Mouse (Mus musculus) liver, embryonic 13.5 days (tissue): ENCODE measurements at regions not wholly inside any gene's neighbourhood (a gene's known extent, or its start where the extent isn't known, plus 50 kb on each side); places are given as distances from the start of the nearest gene placed in this dataset.

Experiments used
- ATAC-seq: fragments of 200-750 bp; cut with Nextera tagmentation; 2 replicates; pipeline ENCODE4 v1.8.0; 2017; ENCODE audit warnings: low read depth, mild to moderate bottlenecking, moderate number of reproducible peaks, moderate library complexity
- DNase-seq: peaks from one replicate; pipeline ENCODE4 v3.0.0; 2022
- H3K27ac ChIP-seq: fragments of 300-500 bp; sonication (generic); 2 replicates; pipeline ENCODE4 v1.5.1; 2015; ENCODE audit warnings: moderate library complexity, mild to moderate bottlenecking, inconsistent platforms
- H3K27me3 ChIP-seq: fragments of 300-500 bp; sonication (generic); 2 replicates; pipeline ENCODE4 v1.6.1; 2015; ENCODE audit warnings: mild to moderate bottlenecking, inconsistent platforms
- H3K36me3 ChIP-seq: fragments of 300-500 bp; sonication (generic); 2 replicates; pipeline ENCODE4 v1.6.1; 2015; ENCODE audit warnings: mild to moderate bottlenecking, inconsistent platforms
- H3K4me1 ChIP-seq: fragments of 300-500 bp; sonication (generic); replicated peaks from 2 replicates; pipeline ENCODE4 v1.6.1; 2015; ENCODE audit warnings: inconsistent platforms
- H3K4me2 ChIP-seq: fragments of 300-500 bp; sonication (generic); 2 replicates; pipeline ENCODE4 v1.6.1; 2015; ENCODE audit warnings: inconsistent platforms, mild to moderate bottlenecking, moderate library complexity
- H3K4me3 ChIP-seq: fragments of 300-500 bp; sonication (generic); replicated peaks from 2 replicates; pipeline ENCODE4 v1.5.1; 2015; ENCODE audit warnings: mild to moderate bottlenecking, inconsistent platforms
- H3K9ac ChIP-seq: fragments of 300-500 bp; sonication (generic); 2 replicates; pipeline ENCODE4 v1.6.1; 2015; ENCODE audit warnings: mild to moderate bottlenecking, inconsistent platforms
- H3K9me3 ChIP-seq: fragments of 300-500 bp; sonication (generic); replicated peaks from 2 replicates; pipeline ENCODE4 v1.6.1; 2016; ENCODE audit warnings: inconsistent platforms
- WGBS: fragments of 180-500 bp; shearing (Covaris S2); methylation state at CpG from one replicate; pipeline ENCODE4 v1.1.7; 2015; ENCODE audit not compliant: insufficient replicate concordance; 5-methylcytosine and 5-hydroxymethylcytosine counted together

DNA sequence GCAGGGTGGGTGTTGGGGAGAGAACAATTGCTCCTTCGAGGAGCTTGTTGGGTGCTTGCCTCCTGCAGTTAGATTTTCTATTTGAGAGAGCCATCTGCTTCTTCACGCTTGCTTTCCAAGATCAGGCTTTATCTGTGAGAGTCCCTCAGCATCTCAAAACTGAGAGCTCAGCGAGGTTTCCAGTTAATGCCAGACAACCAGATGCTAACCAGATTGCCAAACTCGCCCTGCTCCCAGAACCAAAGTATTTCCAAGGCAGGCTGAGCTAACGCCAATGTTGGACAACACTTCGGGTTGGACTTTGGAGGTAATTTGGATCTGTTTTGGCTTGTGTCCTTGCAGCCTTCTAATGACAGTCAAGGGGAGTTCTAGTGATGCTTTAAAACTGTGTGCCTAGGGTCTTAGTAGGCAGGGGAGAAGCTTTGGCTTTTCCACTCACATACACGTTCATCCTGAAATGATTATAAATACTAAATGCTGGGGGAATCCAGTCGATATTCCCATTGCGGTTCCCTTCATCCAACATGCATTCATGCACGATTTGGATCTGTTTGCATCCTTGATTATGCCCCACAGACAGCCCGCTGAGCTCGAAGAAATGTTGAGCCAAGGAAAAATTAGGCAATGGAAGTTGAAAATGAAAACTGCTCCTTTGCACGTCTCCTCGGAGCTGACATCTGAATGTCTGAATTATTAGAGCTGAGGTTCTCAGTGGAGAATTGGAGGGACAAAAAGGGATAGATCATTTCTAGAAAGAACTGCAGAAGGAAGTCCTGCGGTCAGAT lies 68.4 kb upstream of the Trpm3 start:
- ATAC-seq (no peak), DNase-seq (no peak)
- no peaks in the 10 kb centered on the region for H3K27me3 ChIP-seq
- H3K27ac ChIP-seq, result no peak overlapping the region
- H3K4me2 ChIP-seq, result no peak overlapping the region
- whole genome bisulfite sequencing, result 64% methylated on average over 15 of the region's 15 CpGs
- H3K9me3 ChIP-seq, result no peaks in the 10 kb centered on the region
- no peak overlapping the region for H3K9ac ChIP-seq
- H3K4me1 ChIP-seq, result no peaks in the 10 kb centered on the region
- H3K4me3 ChIP-seq, result no peak overlapping the region
- H3K36me3 ChIP-seq, result no peaks in the 10 kb centered on the region

DNA sequence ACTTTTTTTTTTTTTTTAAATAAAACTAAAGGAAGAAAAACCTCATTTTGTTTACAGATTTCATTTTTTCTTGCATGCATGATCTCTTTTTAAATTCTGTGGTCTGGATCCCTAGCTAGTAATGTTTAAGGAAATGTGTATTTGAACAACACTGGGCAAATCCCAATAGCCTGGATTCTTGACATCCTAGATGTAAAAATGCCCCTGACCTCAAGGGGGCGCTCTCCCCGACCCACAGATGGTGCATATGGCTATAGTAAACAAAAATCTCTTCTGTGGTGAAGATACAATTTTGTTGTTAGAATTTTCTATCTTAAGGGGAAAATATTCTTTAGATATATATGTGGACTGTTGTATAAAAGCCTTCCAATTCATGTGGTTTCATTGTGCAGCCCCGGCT lies 67.1 kb upstream of the Trpm3 start:
- no peak overlapping the region for H3K9ac ChIP-seq
- no peak overlapping the region for H3K4me3 ChIP-seq
- H3K27ac ChIP-seq, result no peak overlapping the region
- H3K36me3 ChIP-seq, result no peaks in the 10 kb centered on the region
- 32% methylated on average over 3 of the region's 3 CpGs for WGBS
- H3K4me1 ChIP-seq, result no peaks in the 10 kb centered on the region
- H3K9me3 ChIP-seq, result no peaks in the 10 kb centered on the region
- H3K27me3 ChIP-seq, result no peaks in the 10 kb centered on the region
- ATAC-seq (no peak), DNase-seq (no peak)
- H3K4me2 ChIP-seq, result no peak overlapping the region

DNA sequence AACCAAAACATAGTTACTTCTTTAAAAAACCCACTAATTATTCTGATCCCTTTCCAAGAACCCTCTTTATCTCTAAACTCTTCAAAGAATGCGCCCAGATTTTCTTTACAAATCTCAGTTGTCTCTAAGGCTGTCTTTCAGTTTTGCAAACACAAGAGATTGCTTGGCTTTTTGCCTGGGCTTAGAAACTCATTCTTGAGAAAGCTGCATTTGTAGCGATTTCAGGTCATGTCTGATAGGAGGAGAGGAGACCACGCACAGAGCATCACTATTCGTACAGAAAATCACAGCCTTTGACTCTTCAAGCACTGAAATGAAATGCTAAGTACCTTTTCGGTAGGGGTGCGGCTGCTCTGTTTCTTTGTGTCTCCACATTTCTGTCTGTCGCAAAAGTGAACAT lies 64.8 kb upstream of the Trpm3 start:
- ATAC-seq, result no peak

GRCm38 (mm10) chr19:22081448-22081847 lies 57.4 kb upstream of the Trpm3 start:
- DNase-seq (no peak), ATAC-seq (no peak)
- Histone ChIP-seq H3K4me3 (no peak overlapping the region), H3K4me2 (no peak overlapping the region), H3K9ac (no peak overlapping the region), H3K27me3 (no peaks in the 10 kb centered on the region), H3K9me3 (no peaks in the 10 kb centered on the region), H3K36me3 (no peaks in the 10 kb centered on the region), H3K4me1 (no peaks in the 10 kb centered on the region), H3K27ac (no peak overlapping the region)
- WGBS, result 38% methylated on average over 4 of the region's 4 CpGs

More for the DNA sequence above, 64.8 kb upstream of the Trpm3 start:
- Histone ChIP-seq H3K4me3 (no peak overlapping the region), H3K36me3 (no peaks in the 10 kb centered on the region), H3K4me2 (no peak overlapping the region), H3K9me3 (no peaks in the 10 kb centered on the region), H3K27me3 (no peaks in the 10 kb centered on the region), H3K9ac (no peak overlapping the region), H3K27ac (no peak overlapping the region), H3K4me1 (no peaks in the 10 kb centered on the region)
- no peak for DNase-seq
- WGBS, result 66% methylated on average over 7 of the region's 7 CpGs
